Mouse (Mus musculus): ENCODE measurements around the gene Bclaf1. TPM values are rescaled to one million over a fixed set of nuclear protein-coding genes. Genes with fewer than 3 reads are reported as not detected.

The Bclaf1 gene
- polyA plus RNA-seq, 1 experiment: 34.2 TPM

GRCm38 (mm10) chr10:20361542-20362449 lies 49.5 kb downstream of the Bclaf1 start:
- Histone ChIP-seq H3K4me3 (ENCODE audit: insufficient read depth, low read depth, low read length) (no peak overlapping the region), H3K27ac (replicated peaks; ENCODE audit: low read depth, low read length) (no peak overlapping the region), H3K4me1 (ENCODE audit: control insufficient read depth, insufficient read depth, insufficient read length, low read length) (no peaks in the 10 kb centered on the region)

- no peak overlapping the region for H3K27ac ChIP-seq (replicated peaks; ENCODE audit: low read depth, low read length)
- no peak overlapping the region for H3K4me3 ChIP-seq (ENCODE audit: insufficient read depth, low read depth, low read length)
- no peaks in the 10 kb centered on the region for H3K4me1 ChIP-seq (ENCODE audit: control insufficient read depth, insufficient read depth, insufficient read length, low read length)
These were observed 50.3 kb downstream of the Bclaf1 start for GRCm38 (mm10) chr10:20362450-20363118.

- H3K4me3 ChIP-seq (ENCODE audit: insufficient read depth, low read depth, low read length): no peak overlapping the region
These were observed 59.8 kb downstream of the Bclaf1 start for GRCm38 (mm10) chr10:20372046-20372445.

GRCm38 (mm10) chr10:20377621-20378020 lies 65.4 kb downstream of the Bclaf1 start:
- Histone ChIP-seq H3K4me1 (ENCODE audit: control insufficient read depth, insufficient read depth, insufficient read length, low read length) (no peaks in the 10 kb centered on the region), H3K27ac (replicated peaks; ENCODE audit: low read depth, low read length) (no peak overlapping the region), H3K4me3 (ENCODE audit: insufficient read depth, low read depth, low read length) (no peak overlapping the region)

More at GRCm38 (mm10) chr10:20372046-20372445, 59.8 kb downstream of the Bclaf1 start:
- Histone ChIP-seq H3K4me1 (ENCODE audit: control insufficient read depth, insufficient read depth, insufficient read length, low read length) (no peaks in the 10 kb centered on the region), H3K27ac (replicated peaks; ENCODE audit: low read depth, low read length) (no peak overlapping the region)

GRCm38 (mm10) chr10:20379071-20379735 lies 66.9 kb downstream of the Bclaf1 start:
- Histone ChIP-seq H3K4me1 (ENCODE audit: control insufficient read depth, insufficient read depth, insufficient read length, low read length) (no peaks in the 10 kb centered on the region), H3K4me3 (ENCODE audit: insufficient read depth, low read depth, low read length) (no peak overlapping the region), H3K27ac (replicated peaks; ENCODE audit: low read depth, low read length) (no peak overlapping the region)

GRCm38 (mm10) chr10:20380798-20381197 lies 68.5 kb downstream of the Bclaf1 start:
- Histone ChIP-seq H3K4me1 (ENCODE audit: control insufficient read depth, insufficient read depth, insufficient read length, low read length) (no peaks in the 10 kb centered on the region), H3K4me3 (ENCODE audit: insufficient read depth, low read depth, low read length) (no peak overlapping the region), H3K27ac (replicated peaks; ENCODE audit: low read depth, low read length) (no peak overlapping the region)

GRCm38 (mm10) chr10:20381352-20381751 lies 69.1 kb downstream of the Bclaf1 start:
- Histone ChIP-seq H3K4me3 (ENCODE audit: insufficient read depth, low read depth, low read length) (no peak overlapping the region), H3K27ac (replicated peaks; ENCODE audit: low read depth, low read length) (no peak overlapping the region), H3K4me1 (ENCODE audit: control insufficient read depth, insufficient read depth, insufficient read length, low read length) (no peaks in the 10 kb centered on the region)

GRCm38 (mm10) chr10:20382807-20383419 lies 70.6 kb downstream of the Bclaf1 start:
- H3K27ac ChIP-seq (replicated peaks; ENCODE audit: low read depth, low read length): no peak overlapping the region
- H3K4me3 ChIP-seq (ENCODE audit: insufficient read depth, low read depth, low read length): no peak overlapping the region
- H3K4me1 ChIP-seq (ENCODE audit: control insufficient read depth, insufficient read depth, insufficient read length, low read length): no peaks in the 10 kb centered on the region

- H3K4me1 ChIP-seq (ENCODE audit: control insufficient read depth, insufficient read depth, insufficient read length, low read length): no peaks in the 10 kb centered on the region
- no peak overlapping the region for H3K27ac ChIP-seq (replicated peaks; ENCODE audit: low read depth, low read length)
- no peak overlapping the region for H3K4me3 ChIP-seq (ENCODE audit: insufficient read depth, low read depth, low read length)
These were observed 78.3 kb downstream of the Bclaf1 start for GRCm38 (mm10) chr10:20390568-20390967.

Other genes with a start within 250 kb of the Bclaf1 start
- gene Map7, start 164.0 kb upstream of the Bclaf1 start, polyA plus RNA-seq (2012; ENCODE audit: insufficient read depth, insufficient read length, missing spikeins): 3.6 and 4.5 TPM in 2 replicates
- gene Mtfr2, start 35.3 kb downstream of the Bclaf1 start, polyA plus RNA-seq (2012; ENCODE audit: insufficient read depth, insufficient read length, missing spikeins): not detected in 2 replicates

Measured in brown adipose tissue, adult 24 weeks (tissue).